Mouse (Mus musculus): ENCODE results near the gene Hamp2.
"Not testable (repeated sequence)": the region's sequence is repeated elsewhere in the genome, so short reads cannot be mapped to it uniquely, and the experiment has no call there.

Gene Hamp2

DNA sequence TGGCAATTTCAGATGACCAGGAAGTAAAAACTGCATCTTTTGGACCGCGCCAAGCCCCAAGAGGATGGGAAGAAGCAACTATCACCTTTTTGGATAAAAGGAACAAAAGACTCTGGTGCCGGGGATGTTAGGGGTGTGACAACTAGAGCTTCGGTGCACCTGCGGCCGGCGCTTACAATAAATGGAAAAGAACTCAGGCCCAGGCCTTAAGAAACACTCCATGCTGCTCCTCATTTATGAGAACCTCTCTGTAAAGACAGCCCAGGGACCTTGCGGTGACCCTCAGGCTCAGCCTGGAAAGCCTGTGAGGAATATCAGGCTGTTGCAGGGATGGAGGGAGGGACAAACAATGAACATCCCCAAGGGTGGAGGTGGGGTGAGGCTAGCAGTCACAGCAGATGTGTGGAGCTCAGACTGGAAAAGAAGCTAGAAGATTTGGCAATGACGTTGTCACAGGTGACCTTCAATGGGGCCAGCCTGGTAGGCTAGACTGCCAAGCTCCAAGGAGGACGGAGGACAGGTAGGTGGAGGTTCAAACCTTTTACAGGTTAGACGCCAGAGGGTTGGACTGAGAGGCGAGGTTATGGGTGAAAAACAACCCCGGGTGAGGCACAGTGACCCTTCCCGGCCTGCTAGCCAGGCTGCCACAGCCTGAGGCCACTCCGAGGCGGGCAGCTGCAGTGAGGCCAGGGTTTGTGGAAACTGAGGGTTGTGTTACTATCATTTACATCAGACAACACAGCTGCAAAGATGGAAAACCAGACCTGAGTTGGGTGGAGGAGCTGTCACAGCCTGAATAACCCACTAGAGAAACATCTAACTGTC lies 28.2 kb upstream of the Hamp2 start:
- no peak for DNase-seq

DNA sequence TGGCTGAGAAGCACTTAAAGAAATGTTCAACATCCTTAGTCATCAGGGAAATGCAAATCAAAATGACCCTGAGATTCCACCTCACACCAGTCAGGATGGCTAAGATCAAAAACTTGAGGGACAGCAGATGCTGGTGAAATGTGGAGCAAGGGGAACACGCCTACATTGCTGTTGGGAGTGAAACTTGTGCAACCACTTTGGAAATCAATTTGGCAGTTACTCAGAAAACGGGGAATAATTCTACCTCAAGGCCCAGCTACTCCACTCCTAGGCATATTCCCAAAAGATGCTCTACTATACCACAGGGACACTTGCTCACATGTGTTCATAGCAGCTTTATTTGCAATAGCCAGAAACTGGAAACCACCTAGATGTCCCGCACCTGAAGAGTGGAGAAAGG lies 25.4 kb upstream of the Hamp2 start:
- not testable (repeated sequence) for DNase-seq

DNA sequence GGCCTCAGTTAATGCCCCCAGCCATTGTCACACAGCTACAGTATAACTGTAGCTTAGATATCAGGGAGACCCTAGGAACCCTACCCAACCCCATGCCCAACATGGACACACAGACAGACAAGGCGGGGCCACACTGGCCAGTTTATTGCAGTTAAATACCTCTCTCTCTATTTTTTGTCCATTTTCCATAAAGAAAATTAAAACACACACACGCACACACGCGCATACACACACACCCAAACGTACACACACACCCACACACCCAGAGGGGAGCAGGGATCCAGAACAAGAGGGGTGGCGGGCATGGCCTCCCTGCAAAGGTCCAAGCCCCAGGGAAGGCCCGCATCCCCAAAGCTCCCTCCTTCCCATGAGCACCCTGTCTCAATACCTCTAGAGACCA lies 21.4 kb upstream of the Hamp2 start:
- DNase-seq: no peak

DNA sequence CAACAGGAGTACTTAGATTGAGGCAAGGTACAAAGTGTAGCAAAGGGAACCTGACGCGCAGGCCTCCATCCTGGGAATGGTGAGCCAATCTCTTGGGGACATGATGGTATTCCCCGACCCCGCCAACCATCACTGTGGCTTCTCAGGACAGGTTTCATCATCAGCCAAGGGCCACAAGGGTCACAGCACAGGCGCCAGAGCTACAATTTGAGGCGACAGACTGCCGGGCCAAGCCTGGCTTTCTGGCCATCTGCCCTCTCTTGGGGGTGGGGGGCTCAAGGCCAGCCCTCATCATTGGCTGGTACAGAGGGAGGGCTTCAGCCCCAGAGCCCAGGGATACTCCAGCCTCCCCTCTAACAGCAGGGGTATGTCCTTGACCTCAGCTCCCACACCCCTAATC lies 21.0 kb upstream of the Hamp2 start:
- DNase-seq: not testable (repeated sequence)

DNA sequence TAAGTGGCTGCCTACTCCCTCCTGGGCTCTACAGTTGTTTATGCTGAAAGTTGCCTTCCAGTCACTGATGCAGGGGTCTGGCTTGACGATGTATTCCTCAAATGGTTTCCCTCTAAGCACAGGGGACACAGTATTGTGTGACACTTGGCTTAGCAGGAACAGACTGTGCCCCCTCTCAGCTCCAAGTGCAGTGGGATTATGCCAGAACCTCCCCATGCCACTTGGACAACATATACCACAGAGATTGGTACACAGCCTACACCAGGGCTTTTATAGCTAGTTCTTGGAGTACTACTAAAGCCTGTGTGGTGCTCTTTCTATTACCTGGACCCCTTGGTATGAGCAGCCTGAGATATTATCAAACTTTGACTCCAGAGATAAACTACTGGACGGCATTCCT lies 20.2 kb upstream of the Hamp2 start:
- not testable (repeated sequence) for DNase-seq

DNA sequence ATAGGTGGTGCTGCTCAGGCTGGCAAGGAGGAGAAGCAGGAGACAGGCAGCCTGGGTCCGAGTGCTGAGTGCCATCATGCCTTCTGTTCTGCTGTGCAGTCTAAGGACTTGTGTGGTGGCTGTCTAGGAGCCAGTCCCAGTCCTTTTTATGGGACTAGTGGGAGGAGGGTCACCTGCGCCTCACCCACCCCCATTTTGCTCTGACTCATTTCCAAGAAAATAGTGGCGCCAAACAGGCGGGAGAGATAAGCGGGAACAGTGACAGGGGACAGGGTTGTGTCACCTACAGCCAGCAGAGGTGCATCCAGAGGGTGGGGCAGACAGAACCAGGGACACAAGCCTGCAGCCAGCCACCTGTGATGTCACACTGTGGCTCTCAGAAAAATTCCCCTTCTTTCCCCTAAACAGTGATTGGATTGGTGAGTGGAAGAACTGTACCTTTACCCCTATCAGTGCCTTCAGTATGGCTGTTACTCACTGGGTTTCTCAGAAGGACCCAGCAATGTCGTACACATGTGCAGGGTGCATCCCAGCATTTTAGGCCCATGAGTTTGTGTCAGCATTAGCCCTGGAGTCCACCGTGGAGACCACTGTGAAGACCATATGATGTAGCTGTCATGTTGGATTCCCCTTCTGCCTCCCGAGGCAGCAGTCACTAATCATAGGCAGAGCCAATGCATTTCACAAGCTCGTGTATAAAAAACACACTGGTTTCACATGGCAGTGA lies 19.6 kb upstream of the Hamp2 start, which contains the start of gene Hamp:
TSS of gene Hamp (minus strand) at position 124 of the 727 bp plus-strand sequence.
- DNase-seq: no peak

DNA sequence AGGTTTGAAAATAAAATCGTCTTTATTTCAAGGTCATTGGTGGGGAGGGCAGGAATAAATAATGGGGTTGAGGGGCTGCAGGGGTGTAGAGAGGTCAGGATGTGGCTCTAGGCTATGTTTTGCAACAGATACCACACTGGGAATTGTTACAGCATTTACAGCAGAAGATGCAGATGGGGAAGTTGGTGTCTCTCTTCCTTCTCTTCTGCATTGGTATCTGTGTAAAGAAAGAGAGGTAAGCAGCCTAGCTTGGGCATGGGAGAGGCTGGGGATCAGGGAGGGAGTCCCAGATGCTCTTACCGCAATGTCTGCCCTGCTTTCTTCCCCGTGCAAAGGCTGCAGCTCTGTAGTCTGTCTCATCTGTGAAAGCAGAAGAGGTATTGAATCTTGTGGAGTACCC lies 17.9 kb upstream of the Hamp2 start:
- DNase-seq: not testable (repeated sequence)

DNA sequence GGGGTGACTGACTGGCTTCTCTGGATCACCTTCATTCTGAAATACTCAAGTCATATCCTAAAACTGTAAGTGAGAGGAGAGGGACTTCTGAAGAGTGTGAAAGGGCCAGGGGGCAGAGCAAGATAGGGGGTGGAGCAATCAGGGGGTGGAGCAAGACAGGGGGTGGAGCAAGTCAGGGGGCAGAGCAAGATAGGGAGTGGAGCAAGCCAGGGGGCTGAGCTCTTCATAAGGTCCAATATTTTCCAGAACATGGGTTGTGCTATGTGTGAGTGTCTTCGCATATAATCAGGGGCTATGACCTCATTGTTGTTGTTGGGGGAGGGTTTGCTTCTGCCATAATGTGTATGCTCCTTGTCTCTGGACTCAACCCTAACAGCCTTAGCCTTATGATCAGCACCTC lies 15.6 kb upstream of the Hamp2 start:
- DNase-seq: not testable (repeated sequence)

DNA sequence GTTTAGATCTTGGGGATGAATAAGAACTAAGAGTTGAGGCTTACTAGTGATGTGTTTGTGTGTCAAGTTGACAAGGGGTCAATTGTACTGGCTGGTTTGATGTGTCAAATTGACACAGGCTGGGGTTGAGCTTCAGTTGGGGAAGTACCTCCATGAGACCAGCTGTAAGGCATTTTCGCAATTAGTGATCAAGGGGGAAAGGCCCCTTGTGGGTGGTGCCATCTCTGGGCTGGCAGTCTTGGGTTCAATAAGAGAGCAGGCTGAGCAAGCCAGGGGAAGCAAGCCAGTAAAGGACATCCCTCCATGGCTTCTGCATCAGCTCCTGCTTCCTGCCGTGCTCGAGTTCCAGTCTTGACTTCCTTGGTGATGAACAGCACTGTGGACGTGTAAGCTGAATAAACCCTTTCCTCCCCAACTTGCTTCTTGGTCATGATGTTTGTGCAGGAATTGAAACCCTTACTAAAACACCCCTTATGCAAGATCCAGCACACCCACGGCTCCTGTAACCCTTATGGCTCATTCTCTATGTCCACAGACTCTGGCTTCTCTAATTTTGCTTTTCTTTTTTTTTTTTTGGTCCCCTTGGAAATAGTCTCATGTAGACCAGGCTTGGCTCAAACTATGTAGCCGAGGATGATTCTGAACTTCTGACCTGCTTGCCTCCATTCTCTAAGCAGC lies 11.1 kb upstream of the Hamp2 start:
- DNase-seq: not testable (repeated sequence)

DNA sequence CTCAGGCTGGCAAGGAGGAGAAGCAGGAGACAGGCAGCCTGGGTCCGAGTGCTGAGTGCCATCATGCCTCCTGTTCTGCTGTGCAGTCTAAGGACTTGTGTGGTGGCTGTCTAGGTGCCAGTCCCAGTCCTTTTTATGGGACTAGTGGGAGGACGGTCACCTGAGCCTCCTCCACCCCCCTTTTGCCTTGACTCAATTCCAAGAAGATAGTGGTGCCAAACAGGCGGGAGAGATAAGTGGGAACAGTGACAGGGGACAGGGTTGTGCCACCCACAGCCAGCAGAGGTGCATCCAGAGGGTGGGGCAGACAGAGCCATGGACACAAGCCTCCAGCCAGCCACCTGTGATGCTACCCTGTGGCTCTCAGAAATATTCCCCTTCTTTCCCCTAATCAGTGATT lies 410 bp downstream of the Hamp2 start:
- no peak for DNase-seq

DNA sequence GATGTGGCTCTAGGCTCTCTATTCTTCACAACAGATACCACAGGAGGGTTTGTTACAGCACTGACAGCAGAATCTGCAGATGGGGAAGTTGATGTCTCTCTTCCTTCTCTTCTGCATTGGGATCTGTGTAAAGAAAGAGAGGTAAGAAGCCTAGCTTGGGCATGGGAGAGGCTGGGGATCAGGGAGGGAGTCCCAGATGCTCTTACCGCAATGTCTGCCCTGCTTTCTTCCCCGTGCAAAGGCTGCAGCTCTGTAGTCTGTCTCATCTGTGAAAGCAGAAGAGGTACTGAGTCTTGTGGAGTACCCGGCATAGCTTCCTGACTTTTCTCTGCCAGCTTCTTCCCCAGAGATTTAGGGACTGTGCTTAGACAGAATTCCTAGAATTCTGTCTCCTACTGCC lies 2.0 kb downstream of the Hamp2 start:
- not testable (repeated sequence) for DNase-seq

DNA sequence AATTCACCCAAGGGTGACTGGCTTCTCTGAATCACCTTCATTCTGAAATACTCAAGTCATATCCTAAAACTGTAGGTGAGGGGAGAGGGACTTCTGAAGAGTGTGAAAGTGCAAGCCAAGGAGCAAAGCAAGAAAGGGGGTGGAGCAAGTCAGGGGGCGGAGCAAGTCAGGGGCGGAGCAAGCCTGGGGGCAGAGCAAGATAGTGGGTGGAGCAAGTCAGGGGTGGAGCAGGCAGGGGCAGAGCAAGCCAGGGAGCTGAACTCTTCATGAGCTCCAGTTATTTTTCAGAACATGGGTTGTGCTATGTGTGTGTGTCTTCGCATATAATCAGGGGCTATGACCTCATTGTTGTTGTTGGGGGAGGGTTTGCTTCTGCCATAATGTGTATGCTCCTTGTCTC lies 4.3 kb downstream of the Hamp2 start:
- DNase-seq: no peak

DNA sequence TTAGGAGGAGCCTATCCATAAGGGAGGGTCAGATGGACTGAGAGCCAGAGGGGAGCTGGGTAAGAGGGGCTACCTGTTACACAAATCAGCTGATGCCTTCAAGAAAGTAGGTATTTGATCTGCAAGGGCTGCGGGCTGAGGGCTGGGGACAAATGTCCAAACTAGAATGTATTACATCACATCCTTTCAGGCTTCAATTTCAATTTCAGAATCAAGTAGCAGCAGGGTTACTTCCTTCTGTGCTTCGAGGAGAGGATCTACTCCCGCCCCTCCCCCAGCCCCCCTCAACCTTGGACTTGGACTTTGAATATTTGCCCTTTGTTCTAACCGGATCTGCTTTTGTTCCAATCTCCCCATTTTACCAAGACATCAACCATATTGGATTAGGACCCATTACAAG lies 7.3 kb downstream of the Hamp2 start:
- no peak for DNase-seq

DNA sequence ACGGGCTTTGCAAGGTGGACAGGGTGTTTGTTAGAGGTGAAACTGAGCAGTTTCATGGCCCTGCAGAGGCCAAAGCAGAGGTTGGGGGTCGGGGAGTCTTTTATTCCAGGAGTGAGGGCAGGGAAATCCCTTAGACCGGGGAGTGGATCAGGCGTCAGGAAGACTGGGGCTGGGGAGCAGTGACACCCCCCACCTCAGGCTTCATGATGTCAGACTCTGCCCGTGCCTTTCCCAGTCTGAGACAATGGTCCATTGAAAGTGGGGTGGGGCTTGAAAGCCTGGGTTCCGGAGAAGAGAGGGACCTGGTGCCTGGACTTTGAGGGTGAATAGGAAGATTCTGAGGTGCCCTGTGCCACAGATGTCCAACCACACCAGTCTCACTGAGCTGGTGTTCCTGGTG lies 7.8 kb downstream of the Hamp2 start:
- no peak for DNase-seq

DNA sequence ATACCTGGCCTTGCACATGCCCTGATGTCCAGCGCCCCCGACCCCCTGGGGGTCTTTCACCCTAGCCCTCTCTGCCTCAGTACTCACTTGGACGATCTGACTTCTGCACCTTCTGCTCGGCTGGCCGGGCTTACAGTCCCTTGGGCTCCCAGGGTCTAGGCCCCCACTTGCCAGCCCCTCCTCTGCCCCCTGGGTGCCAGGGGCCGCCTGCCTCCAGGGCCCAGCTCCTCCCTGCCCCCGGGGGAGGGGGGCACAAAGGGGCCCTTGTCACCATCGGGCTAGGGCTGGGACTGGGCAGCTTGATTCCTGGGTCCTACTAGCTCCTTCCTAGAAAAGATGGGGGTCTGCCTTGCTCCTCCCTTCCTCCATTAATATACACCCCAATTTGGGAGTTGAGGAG lies 9.7 kb downstream of the Hamp2 start, which contains the start of gene Mag:
TSS of gene Mag (minus strand) at position 142 of the 400 bp plus-strand sequence.
- DNase-seq: no peak

DNA sequence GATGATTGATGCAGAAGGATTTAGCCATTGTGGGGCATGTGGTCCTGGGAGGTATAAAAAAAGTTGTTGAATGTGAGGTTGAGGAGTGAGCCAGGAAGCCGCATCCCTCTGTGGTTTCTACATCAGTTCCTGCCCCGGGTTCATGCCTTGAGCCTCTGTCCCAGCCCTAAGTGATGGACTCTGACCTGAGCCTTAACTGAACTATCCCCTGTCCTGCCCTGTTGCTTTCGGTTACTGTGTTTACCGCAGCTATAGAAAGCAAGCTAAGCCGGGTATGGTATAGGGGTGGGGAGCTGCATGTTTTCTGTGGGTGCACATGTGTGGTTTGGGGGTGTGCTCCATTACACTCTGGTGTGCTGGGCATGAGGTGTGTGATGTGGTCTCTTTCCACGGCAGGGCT lies 14.7 kb downstream of the Hamp2 start:
- no peak for DNase-seq

DNA sequence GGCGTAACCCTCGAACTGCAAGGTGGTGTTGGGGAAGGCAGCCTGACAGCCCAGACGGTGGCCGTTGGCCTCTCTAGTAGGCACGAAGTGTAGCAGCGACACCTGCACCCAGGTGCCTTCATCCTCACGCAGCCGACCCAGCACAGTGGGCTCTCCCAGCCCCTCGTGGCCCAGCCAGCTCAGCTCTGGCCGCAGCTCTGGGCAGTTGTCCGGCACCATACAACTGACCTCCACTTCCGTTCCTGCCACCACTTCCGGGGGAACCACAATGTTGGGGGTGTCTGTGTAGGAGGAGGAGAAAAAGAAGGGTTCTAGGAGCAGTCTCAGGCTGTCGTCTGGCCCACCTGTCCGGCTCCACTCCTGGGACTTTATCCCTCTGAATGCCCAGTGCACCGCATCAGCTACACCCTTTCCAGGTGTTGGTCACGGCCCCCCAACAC lies 15.5 kb downstream of the Hamp2 start:
- no peak for DNase-seq

DNA sequence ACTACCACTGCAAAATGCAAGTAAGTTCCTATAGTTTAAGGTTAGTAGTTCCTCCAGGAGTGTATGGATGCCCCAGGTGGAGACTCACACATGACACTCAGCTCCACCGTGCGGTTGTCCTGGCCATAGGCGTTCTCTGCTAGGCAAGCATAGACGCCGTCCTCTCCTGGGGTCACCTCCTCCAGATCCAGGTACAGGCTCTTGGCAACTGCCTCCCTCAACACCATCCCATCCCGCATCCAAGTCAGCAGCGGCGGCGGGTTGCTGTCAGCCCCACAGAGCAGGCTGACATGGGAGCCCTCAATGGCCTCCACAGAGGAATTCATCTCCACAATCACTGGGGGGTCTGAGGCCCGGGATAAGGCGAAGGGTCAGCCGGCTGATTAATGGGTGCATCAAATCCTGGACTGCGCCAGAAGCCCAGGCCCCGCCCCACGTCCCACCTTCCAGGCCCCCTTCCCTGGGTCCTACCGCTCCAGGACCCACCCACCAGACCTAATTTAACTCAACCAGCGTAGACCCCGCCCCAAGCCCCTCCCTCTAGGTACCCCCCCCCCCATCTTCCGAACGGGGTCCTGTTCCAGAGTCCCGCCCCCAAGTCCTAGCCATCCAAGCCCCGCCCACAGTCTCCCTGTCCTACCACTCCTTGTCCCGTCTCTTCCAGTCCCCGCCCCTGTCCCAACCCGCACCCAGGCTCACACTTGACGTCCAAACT lies 16.0 kb downstream of the Hamp2 start:
- DNase-seq: no peak

DNA sequence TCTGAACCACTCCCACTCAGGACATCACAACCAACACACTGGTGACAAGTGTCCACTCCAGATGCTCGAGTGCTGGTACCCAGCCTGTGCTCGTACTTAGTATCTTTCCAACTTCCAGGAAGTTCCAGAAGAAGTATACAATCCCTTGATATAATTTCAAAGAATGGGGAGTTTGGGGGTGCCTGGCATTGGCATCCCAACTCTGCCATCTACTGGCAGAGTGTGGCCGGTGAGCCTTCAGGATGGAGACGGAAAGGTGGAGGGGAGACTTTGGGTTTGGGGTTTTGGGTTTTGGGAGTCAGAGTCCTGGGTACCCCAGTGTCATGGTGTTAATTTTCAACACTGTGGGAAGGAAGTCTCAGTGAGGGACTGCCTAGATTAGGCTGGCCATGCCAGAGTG lies 20.4 kb downstream of the Hamp2 start:
- no peak for DNase-seq

DNA sequence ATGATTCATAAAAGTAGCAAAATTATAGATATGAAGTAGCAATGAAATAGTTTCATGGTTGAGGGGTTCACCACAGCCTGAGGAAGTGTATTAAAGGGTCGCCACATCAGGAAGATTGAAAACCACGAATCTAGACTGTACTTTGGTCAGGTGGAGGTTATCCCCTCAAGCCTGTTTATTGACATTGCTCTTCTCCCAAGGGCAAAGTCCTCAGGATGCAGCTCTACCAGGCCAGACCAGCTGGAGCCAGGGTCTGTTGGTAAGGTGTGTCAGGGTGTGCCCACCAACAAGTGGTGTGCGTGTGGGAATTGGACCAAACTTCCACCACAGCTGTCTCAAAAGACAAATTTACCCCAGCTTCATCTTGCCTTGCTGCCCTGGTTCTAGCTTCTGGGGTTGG lies 29.3 kb downstream of the Hamp2 start:
- no peak for DNase-seq

DNA sequence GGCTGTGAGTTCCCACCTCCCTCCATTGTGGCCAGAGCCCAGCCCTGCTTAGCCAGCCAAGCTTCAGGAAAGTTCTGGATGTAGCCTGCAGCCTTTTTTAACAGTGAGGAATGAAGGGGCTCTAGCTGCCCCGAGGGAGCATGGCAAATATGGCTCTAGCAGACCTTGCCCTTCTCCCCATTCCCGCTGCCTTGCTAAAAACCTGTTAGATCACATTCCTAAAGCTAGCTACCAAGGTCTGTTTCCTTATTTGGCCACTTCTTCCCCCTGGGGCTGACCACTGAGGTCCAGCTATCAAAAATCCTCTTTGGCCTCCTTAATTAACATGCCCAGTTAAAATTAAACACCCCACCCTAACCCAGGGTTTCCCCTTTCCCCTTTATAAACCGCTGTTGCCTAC lies 32.0 kb downstream of the Hamp2 start:
- DNase-seq: peak; percentile 57

DNA sequence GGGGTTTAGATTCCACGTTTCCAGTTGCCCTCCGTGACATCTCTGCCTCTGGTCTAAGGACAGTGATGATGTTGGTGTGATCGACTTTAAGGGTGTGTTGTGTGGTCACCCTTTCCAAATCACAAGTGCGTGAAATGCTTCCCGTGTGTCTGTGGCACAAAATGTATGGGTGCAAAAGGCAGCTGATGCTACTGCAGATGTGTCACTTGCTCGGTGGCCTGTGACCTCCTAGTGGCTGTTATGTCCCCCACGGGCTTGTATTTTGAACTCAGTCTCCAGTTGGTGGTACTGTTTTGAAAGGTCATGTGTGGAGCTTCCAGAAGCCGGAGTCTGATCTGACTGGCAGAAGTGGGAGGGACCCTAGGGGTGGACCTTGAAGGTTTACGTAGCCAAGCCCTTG lies 32.7 kb downstream of the Hamp2 start:
- DNase-seq: no peak

DNA sequence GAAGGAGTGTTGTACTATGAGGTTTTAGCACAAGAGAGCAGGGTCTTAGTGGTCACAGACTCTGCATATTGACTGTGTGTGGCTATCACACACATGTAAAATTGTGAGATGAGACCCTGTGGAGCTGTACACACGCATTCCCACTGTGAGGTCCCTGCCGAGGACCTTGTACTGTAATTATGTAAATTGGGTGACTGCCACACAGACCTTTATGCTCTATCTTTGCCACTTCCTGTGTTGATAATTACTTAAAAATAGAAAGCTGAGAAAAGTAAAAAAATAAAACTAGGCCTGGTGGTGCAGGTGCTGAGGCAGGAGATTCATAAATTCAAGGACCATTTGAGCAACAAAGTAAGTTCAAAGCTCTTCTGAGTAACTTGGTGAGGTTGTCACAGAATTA lies 33.8 kb downstream of the Hamp2 start:
- DNase-seq: no peak
